Mouse (Mus musculus) Patski (cell line): ENCODE measurements around the gene Ipp. TPM values are rescaled to one million over a fixed set of nuclear protein-coding genes. Genes with fewer than 3 reads are reported as not detected.

Source experiments
- ATAC-seq: fragments of 100-300 bp; one replicate; pipeline ENCODE4 v1.8.0; 2021
- CTCF ChIA-PET: fragments of 350-600 bp; sonication (Branson Sonifier 250); formaldehyde crosslinking; loops from one replicate; lab custom pipeline; 2022; ENCODE audit warnings: inconsistent platforms; lab: Charles Lee
- POLR2A ChIA-PET: fragments of 350-600 bp; sonication (Branson Sonifier 250); formaldehyde crosslinking; loops from one replicate; lab custom pipeline; 2022; ENCODE audit warnings: antibody characterized with exemption, inconsistent platforms; lab: Charles Lee
- DNase-seq: peaks from one replicate; pipeline ENCODE4 v3.0.0-alpha.2; 2011; ENCODE audit warnings: low read depth, low spot score
- H3K27me3 ChIP-seq: fragments of 371-371 bp; one replicate; pipeline ENCODE4 v1.5.1; 2021
- CTCF ChIP-seq: fragments of 100-300 bp; IDR thresholded peaks from one replicate; pipeline ENCODE4 v1.5.1; 2021
- in situ Hi-C: fragments of 300-500 bp; cut with MboI; formaldehyde crosslinking; loops from 3 replicates; pipeline ENCODE4 v1.11.1; 2018; ENCODE audit warnings: low pct_unique_long_range_greater_than_20kb, mixed read lengths
- polyA plus RNA-seq: library from polyadenylated mRNA; unstranded; gene quantifications from one replicate; pipeline ENCODE4 v1.2.3, GENCODE M21; 2021

The Ipp gene
- polyA plus RNA-seq, 1 experiment from 2014 or later, result 15.9 TPM

DNA sequence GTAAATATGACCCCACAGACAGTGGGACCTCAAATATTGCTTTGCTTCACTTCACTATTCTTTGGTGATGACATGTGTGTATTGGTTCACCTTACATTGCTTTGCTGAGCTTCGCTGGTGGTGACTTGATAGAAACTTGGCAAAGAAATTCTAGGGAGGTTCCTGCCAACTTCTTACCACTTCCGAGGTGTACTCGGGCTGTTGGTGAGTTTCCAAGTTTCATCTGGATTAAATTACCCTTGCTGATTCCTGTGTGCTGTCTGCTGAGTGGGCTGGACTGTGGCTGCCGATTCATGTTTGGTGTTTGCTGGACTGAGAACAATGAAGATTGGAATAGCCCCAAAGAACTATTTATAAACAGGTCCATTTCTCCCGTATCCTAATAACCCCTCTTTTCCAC is 13.7 kb upstream of the Ipp start:
- ATAC-seq, result no peak
- ChIA-PET POLR2A (no interaction called here), CTCF (no interaction called here)
- in situ Hi-C loops, result no loop called here
- DNase-seq, result no peak
- H3K27me3 ChIP-seq, result no peaks in the 10 kb centered on the region
- no peak for TF ChIP-seq CTCF

DNA sequence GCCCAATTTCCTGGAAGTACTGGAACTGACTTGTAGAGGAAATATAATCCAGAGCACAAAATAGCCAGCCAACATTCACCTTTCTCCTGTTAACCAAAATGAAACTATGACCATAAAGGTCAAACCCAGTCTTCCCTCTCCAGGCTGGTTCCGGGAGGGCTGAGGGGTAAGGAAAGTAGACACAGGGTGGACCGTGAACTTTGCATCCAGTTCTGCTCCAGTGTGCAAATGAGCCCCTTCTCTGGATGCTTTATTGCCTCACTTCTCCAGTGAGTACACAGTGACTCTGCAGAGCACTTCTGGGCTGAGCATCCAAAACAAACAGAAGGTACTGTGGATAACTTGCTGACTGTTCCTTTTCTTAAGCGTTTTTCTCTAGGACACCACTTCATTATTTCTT is 7.4 kb upstream of the Ipp start:
- H3K27me3 ChIP-seq, result no peaks in the 10 kb centered on the region
- POLR2A ChIA-PET, result no interaction called here
- in situ Hi-C loops, result no loop called here
- CTCF ChIA-PET, result interaction anchor here (1.5 kb wide), 1 partner anchor 10 kb away, joined by 4 read pairs; no protein-coding TSS in a partner anchor
- DNase-seq (no peak), ATAC-seq (no peak)
- TF ChIP-seq CTCF, result no peak

DNA sequence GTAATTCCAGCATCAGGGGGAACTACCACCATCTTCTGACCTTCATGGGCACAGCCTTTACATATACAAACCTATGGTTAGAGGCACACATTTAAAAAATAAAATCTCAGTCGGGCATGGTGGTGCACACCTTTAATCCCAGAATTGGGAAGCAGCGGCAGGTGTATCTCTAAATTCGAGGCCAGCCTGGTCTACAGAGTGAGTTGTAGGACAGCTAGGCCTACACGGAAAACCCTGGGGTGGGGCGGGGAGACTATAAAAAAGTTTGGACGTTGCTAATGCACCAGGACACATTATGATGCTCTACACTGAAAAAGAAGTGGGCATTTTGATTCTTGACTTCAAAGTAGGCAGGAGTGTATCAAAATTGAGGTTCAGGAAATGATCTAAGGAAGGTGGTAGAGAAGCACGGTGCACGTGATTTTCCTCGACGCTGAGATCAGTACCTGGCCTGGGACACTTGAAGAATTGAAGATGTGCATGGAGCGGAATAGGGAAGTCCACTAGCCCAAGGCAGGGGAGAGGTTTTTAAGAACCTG is 394 bp upstream of the Ipp start:
- in situ Hi-C loops, result no loop called here
- ATAC-seq (no peak), DNase-seq (no peak)
- POLR2A ChIA-PET, result interaction anchor here (0.7 to 1.0 kb wide), 2 partner anchors 9 to 136 kb away, joined by 3 read pairs; no protein-coding TSS in a partner anchor
- H3K27me3 ChIP-seq, result no peaks in the 10 kb centered on the region
- CTCF ChIA-PET, result interaction anchor here (0.8 to 1.4 kb wide), 3 partner anchors 11 to 171 kb away, joined by 3 read pairs; no protein-coding TSS in a partner anchor
- TF ChIP-seq CTCF, result no peak

DNA sequence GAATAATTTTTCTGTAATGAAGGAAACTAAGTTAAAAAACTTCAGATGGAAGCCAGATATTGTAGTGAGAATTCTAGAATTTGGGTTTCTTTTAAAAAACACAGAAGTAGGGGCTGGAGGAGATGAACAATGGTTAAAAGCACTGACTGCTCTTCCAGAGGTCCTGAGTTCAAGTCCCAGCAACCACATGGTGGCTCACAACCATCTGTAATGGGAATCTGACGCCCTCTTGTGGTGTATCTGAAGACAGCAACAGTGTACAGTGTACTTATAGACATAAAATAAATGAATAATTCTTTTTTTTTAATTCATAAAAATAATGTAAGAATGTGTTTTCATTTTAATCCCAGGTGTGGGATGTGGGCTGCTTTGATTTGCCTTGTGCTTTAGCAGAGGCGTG is 23.8 kb downstream of the Ipp start:
- CTCF ChIA-PET, result no interaction called here

DNA sequence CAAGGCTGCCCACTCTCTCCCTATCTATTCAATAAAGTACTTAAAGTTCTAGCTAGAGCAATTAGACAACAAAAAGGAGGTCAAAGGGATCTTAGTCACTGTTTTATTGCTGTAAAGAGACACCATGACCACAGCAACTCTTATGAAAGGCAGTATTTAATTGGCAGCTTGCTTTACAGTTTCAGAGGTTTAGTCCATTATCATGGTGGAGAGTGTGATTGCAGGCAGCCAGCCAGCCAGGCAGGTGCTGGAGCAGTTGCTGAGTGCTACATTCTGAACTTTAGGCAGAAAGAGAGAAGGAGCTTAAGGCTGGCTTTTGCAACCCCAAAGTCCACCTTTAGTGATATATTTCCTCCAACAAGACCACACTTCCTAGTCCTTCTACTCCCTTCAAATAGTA is 29.0 kb downstream of the Ipp start:
- TF ChIP-seq CTCF, result no peak
- CTCF ChIA-PET, result no interaction called here

More for the DNA sequence above, 23.8 kb downstream of the Ipp start:
- no peaks in the 10 kb centered on the region for H3K27me3 ChIP-seq
- in situ Hi-C loops, result loop anchor here (10.0 kb wide), 1 partner anchor 186 kb away; no protein-coding TSS in a partner anchor
- peak; percentile 35 for TF ChIP-seq CTCF
- POLR2A ChIA-PET, result no interaction called here
- DNase-seq, result no peak
- ATAC-seq, result no peak

DNA sequence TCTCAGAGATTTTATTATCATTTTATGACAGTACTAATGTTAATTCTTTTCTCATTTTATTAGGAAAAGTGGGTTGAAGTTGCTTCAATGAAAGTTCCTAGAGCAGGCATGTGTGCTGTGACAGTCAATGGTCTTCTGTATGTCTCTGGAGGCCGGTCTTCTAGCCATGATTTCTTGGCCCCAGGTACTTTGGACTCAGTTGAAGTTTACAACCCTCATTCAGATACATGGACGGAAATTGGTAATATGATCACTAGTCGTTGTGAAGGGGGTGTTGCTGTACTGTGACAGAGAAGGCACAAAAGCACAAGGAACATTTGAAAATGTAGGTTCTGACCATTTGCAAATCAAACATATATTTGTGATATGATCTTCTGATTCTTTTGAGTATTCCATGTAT is 30.4 kb downstream of the Ipp start:
- ChIA-PET CTCF (no interaction called here), POLR2A (no interaction called here)
- DNase-seq (no peak), ATAC-seq (no peak)
- H3K27me3 ChIP-seq, result no peaks in the 10 kb centered on the region
- no peak for TF ChIP-seq CTCF
- in situ Hi-C loops, result loop anchor here (10.0 kb wide), 1 partner anchor 193 kb away; no protein-coding TSS in a partner anchor

More for the DNA sequence above, 29.0 kb downstream of the Ipp start:
- DNase-seq (no peak), ATAC-seq (no peak)
- H3K27me3 ChIP-seq, result no peaks in the 10 kb centered on the region
- POLR2A ChIA-PET, result interaction anchor here (0.6 kb wide), 3 partner anchors 121 to 413 kb away, joined by 3 to 5 read pairs (median 3); partner anchors contain the start of genes Pomgnt1 and Rad54l
- in situ Hi-C loops, result loop anchor here (10.0 kb wide), 1 partner anchor 192 kb away; no protein-coding TSS in a partner anchor

DNA sequence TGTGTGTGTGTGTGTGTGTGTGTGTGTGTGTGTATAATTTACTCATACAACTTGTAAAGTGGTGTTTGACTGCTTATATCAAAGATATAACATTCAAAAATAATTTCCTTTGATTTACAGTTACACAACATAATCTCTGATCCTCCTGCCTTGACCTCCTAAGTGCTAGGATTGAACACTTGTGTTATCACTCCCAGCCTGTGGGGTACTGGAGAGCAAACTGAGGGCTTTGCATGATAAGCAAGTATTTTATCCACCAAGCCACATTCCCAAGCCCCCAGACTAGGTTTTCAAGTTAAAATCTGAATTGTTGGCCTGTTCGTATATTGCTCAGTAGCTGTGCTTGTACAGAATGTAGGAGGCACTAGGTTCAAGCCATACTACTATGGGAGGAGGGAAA is 43.1 kb downstream of the Ipp start:
- CTCF ChIA-PET, result no interaction called here
- ATAC-seq (no peak), DNase-seq (no peak)
- TF ChIP-seq CTCF, result no peak
- POLR2A ChIA-PET, result no interaction called here
- H3K27me3 ChIP-seq, result no peaks in the 10 kb centered on the region
- in situ Hi-C loops, result no loop called here

DNA sequence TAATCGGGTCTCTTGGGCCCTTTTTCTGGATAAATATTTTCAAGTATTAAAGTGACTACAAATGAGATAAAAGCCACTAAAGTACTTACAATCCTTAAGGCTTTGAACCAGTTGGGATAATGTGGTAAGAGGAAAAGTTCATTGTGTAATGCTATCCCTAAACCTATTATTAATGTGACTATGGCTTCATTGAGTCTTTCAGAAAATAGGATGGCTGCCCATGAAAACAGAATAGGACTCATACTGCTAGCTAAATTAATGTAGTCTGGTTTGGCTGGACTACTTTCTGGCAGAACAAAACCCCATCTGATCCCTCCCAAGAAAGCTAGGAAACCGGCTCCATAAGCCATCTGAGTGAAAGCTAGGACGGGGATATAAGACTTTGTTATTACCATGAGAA is 45.7 kb downstream of the Ipp start:
- ChIA-PET POLR2A (interaction anchor here (0.8 to 1.7 kb wide), 2 partner anchors 14 to 296 kb away, joined by 4 read pairs; no protein-coding TSS in a partner anchor), CTCF (interaction anchor here (1.0 to 1.3 kb wide), 2 partner anchors 14 to 45 kb away, joined by 3 read pairs; partner anchors contain the start of gene Ipp)
- DNase-seq (no peak), ATAC-seq (no peak)
- no peaks in the 10 kb centered on the region for H3K27me3 ChIP-seq
- in situ Hi-C loops, result no loop called here
- no peak for TF ChIP-seq CTCF

DNA sequence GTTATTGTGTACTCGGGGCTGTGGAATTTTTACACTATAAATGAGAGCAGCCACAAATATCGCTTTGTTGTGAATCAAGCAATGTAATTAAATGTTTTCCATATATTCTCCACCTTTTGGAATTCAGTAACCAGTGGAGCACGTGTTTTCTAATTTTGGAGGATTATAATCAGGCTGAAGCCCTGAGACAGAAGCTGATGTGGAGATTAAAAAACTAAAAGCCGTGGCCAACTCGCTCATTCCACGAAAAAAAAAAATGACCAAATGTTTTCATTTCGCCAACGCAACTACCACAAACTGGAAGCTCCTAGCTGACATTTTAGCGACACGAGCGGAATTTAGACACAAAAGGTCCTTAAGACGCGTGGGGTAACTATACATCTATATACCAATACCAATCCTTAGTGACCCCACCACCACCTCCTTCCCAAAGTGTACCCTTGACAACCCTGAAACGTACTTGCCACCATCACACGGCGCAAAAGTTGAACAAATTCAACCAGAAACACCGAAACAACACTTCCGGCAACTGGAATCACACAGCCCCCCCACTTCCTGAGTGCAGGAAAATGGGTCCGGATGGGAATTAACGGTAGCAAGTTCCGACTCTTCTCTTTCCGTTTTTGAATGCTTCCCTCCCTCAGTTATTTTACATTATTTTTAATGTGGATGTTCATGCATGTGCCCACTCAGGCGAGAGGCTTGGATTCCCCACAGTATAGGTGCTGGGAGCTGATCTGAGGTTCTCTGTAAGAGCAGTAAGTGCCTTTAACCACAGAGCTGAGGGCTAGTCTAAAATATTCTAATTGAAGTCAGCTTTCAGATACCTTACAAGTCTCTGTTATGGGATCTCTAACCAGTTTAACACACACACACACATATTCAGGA is 48.3 kb downstream of the Ipp start, which contains the start of gene Tmem69:
TSS of gene Tmem69 (minus strand) at position 524 of the 888 bp plus-strand sequence.
- in situ Hi-C loops, result no loop called here
- no peak for TF ChIP-seq CTCF
- DNase-seq, result peak; percentile 24
- ATAC-seq, result no peak
- no peaks in the 10 kb centered on the region for H3K27me3 ChIP-seq
- ChIA-PET POLR2A (interaction anchor here (0.7 to 1.0 kb wide), 3 partner anchors 45 to 227 kb away, joined by 3 read pairs; no protein-coding TSS in a partner anchor), CTCF (no interaction called here)

DNA sequence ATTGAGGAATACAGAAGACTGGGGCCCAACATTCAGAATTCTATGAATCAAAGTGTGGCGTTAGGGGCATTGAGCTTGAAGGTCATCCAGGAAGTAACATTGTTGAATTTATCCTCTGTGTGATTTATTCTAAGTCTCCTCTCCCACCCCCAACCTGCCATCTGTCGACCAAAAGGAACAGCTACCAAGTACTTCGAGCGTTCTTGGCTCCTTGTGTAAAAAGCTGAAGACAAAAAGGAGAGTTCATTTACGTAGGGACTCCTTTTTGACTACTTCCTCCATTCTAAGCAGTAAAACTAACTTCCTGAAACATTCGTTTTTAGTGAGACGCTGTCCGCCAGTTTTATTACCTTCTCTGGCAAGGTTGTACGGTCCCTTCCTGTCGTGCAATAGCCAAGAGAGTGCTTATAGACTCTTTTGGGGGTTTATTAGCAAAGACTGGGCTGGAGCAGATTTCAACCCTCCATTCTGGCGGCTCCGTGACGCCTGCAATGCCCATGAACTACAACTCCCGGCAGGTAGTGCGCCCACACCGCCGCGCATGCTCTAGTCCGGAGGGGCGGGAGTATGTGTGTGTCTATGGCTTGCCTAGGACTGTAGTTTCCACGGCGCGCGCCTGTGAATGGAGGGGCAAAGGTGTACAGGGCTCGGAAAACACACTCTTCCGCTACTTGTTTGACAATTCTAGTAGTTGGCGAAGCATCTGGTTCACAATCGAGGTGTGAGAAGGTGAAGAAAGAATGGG is 49.4 kb downstream of the Ipp start:
- in situ Hi-C loops, result no loop called here
- ATAC-seq (peak; percentile 92), DNase-seq (peak; percentile 51)
- CTCF ChIA-PET, result no interaction called here
- TF ChIP-seq CTCF, result no peak
- POLR2A ChIA-PET, result interaction anchor here (0.7 to 1.3 kb wide), 3 partner anchors 46 to 214 kb away, joined by 3 read pairs; no protein-coding TSS in a partner anchor
- H3K27me3 ChIP-seq, result no peaks in the 10 kb centered on the region
